Mouse (Mus musculus) splenic B cell, adult 2 months (primary cell): ENCODE measurements around the gene Psma5.

Experiments used
- DNase-seq: peaks from one replicate; pipeline ENCODE4 v3.0.0-alpha.2; 2011; ENCODE audit warnings: low read depth, low spot score
- H3K27me3 ChIP-seq: 2 replicates; pipeline ENCODE4 v1.6.1; 2012; ENCODE audit warnings: mild to moderate bottlenecking, low read length, moderate library complexity, mixed read lengths; ENCODE audit not compliant: control insufficient read depth, poor library complexity, insufficient read depth, severe bottlenecking
- H3K36me3 ChIP-seq: 2 replicates; pipeline ENCODE4 v1.6.1; 2012; ENCODE audit warnings: mild to moderate bottlenecking, low read length, moderate library complexity, mixed read lengths; ENCODE audit not compliant: control insufficient read depth, poor library complexity, insufficient read depth, severe bottlenecking

Gene Psma5

GRCm38 (mm10) chr3:108311688-108312087 lies 55.0 kb downstream of the Psma5 start:
- DNase-seq: no peak
- Histone ChIP-seq H3K27me3 (no peaks in the 10 kb centered on the region), H3K36me3 (no peaks in the 10 kb centered on the region)

- Histone ChIP-seq H3K27me3 (no peaks in the 10 kb centered on the region), H3K36me3 (no peaks in the 10 kb centered on the region)
- DNase-seq: no peak
Observed at GRCm38 (mm10) chr3:108312414-108312813, 55.7 kb downstream of the Psma5 start.

- DNase-seq: no peak
- Histone ChIP-seq H3K27me3 (no peaks in the 10 kb centered on the region), H3K36me3 (no peaks in the 10 kb centered on the region)
Observed at GRCm38 (mm10) chr3:108313138-108313537, 56.4 kb downstream of the Psma5 start.

GRCm38 (mm10) chr3:108314038-108314675 lies 57.4 kb downstream of the Psma5 start:
- DNase-seq: no peak
- Histone ChIP-seq H3K27me3 (no peaks in the 10 kb centered on the region), H3K36me3 (no peaks in the 10 kb centered on the region)

- no peak for DNase-seq
- Histone ChIP-seq H3K36me3 (no peaks in the 10 kb centered on the region), H3K27me3 (no peaks in the 10 kb centered on the region)
Observed at GRCm38 (mm10) chr3:108318517-108318916, 61.8 kb downstream of the Psma5 start.

GRCm38 (mm10) chr3:108321671-108322070 lies 64.9 kb downstream of the Psma5 start:
- no peak for DNase-seq
- Histone ChIP-seq H3K27me3 (no peaks in the 10 kb centered on the region), H3K36me3 (no peaks in the 10 kb centered on the region)

- no peaks in the 10 kb centered on the region for H3K27me3 ChIP-seq
- H3K36me3 ChIP-seq: no peaks in the 10 kb centered on the region
- no peak for DNase-seq
Observed at GRCm38 (mm10) chr3:108322136-108322535, 65.4 kb downstream of the Psma5 start.

- DNase-seq: no peak
- Histone ChIP-seq H3K36me3 (no peaks in the 10 kb centered on the region), H3K27me3 (no peaks in the 10 kb centered on the region)
Observed at GRCm38 (mm10) chr3:108322962-108323361, 66.2 kb downstream of the Psma5 start.

- Histone ChIP-seq H3K27me3 (no peaks in the 10 kb centered on the region), H3K36me3 (no peaks in the 10 kb centered on the region)
- DNase-seq: no peak
Observed at GRCm38 (mm10) chr3:108324837-108325236, 68.1 kb downstream of the Psma5 start.

GRCm38 (mm10) chr3:108325521-108325920 lies 68.8 kb downstream of the Psma5 start:
- Histone ChIP-seq H3K27me3 (no peaks in the 10 kb centered on the region), H3K36me3 (no peaks in the 10 kb centered on the region)
- DNase-seq: no peak

- H3K36me3 ChIP-seq: no peaks in the 10 kb centered on the region
- no peak for DNase-seq
- H3K27me3 ChIP-seq: no peaks in the 10 kb centered on the region
Observed at GRCm38 (mm10) chr3:108327275-108327674, 70.5 kb downstream of the Psma5 start.

GRCm38 (mm10) chr3:108327916-108328315 lies 71.2 kb downstream of the Psma5 start:
- DNase-seq: no peak
- Histone ChIP-seq H3K36me3 (no peaks in the 10 kb centered on the region), H3K27me3 (no peaks in the 10 kb centered on the region)

GRCm38 (mm10) chr3:108328441-108328841 lies 71.7 kb downstream of the Psma5 start:
- Histone ChIP-seq H3K36me3 (no peaks in the 10 kb centered on the region), H3K27me3 (no peaks in the 10 kb centered on the region)
- DNase-seq: no peak
